Mouse (Mus musculus): ENCODE results near the gene Zfp84.
"Not testable (repeated sequence)": the region's sequence is repeated elsewhere in the genome, so short reads cannot be mapped to it uniquely, and the experiment has no call there.

The Zfp84 gene

DNA sequence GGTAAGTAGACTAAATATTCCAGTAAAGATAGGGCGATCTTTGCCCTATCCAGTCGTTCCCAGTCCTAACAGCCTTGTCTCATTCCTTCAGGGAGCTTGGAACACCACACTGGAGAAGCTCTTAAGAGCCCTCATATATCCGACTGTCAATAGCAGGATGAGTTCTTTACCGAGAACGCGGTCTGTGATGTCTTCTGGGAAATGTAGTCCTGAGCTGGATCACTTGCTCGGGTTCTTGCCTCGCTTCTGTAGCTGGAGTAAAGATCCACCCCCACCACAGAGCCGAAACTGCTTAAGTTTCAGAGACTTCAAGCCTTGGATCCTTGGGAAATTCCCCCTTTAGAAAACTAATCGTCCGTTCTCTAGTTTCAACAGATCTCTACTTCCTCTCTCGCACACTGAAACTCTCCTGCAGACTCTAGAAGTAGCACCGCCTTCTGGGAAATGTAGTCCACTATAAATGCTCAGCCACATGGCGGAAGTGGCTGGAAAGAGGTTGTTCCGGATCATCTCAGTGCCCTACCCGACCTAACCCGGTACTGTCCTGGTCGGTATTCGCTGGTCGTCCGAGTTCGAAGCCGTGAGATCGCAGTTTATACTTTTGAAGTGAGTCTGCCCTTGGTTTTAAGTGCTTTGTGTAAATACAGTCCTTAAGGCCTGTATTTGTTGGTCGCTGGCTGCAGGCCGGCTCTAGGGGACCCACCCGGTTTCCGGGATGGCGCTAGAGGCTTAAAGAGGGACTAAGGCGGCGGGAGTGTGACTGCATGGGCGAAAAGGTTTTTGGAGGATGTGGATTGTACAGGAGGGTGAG lies at the start of gene Zfp84:
Zfp84 (plus strand) TSS at position 463 of the 811 bp plus-strand sequence.
- in situ Hi-C loops (cut with MboI; ENCODE audit: low pct_unique_long_range_greater_than_20kb in 1 of 2, low sequenced_read_pairs in 2 of 2, unreplicated experiment in 1 of 2): no loop called here

DNA sequence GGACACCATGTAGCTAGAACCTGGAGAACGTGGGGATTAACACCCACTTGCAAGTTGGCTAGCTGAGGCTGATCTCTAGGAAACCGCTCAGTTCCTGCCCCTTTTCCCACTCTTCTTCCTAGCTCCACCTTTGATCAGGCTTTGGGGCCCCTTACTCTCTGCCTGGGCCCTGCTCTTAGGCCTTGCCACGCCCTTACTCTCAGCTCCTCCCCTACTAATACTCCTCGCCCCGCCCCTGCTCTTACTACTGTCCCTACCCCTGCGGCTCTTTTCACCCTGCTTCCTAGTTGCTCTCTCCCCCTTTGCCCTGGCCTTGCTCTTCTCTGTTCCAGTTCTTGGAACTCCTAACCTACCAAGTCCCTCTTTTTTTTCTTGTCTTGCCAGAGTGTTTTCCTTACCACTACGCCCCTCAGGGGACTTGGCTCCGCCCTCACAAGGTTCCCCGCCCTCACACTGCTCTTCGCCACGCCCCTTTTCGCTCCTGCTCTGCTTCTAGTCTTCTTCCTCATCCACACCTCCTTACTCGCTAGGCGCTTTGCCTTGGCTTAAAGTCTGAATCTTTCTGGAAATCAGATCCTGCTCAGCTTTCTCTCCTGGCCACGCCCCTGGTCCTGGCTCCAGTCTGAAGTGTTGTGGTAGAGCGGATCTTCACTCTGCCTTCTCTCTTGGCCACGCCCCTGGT lies 42.8 kb upstream of the Zfp84 start:
- in situ Hi-C loops (cut with MboI; ENCODE audit: low pct_unique_long_range_greater_than_20kb in 1 of 2, low sequenced_read_pairs in 2 of 2, unreplicated experiment in 1 of 2): not testable (repeated sequence)

DNA sequence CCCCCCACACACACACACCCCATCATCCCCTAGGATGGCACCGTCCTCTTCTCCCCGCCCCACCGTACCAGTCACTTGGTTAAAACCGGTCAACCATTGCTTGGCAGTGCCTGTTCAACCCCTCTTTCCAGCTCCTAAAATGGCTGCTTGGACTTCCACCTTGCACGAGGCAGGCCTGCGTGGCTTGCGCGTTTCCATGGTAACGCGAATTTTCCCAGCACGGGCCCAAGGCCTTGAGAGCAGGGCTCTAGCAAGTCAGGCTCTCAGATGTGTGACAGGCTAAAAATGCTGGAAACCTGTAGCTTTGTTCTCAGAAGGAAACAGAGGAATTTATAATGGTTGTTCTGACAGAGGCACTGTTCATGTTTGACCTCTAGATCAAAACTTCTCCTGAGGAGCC lies 41.5 kb upstream of the Zfp84 start, which contains the start of gene Catsperg2:
Catsperg2 (minus strand) TSS at position 173 of the 400 bp plus-strand sequence.
- in situ Hi-C loops (cut with MboI; ENCODE audit: low pct_unique_long_range_greater_than_20kb in 1 of 2, low sequenced_read_pairs in 2 of 2, unreplicated experiment in 1 of 2): not testable (repeated sequence)

DNA sequence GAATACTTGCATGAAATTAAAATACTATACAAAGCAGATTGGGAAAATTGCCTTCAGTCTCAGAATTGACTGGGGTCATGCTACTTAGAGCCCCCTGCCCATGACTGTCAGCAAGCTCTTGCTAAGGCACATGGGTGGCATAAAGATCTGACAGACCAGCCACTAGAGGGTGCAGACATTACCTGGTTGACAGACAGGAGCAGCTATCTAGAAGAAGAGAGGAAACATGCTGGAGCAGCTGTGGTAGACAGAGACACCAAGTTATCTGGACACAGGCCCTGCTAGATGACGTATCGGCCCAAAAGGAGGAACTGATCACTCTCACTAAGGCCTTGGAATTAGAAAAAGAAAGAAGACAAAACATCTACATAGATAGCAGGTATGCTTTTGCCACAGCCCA lies 40.3 kb upstream of the Zfp84 start:
- in situ Hi-C loops (cut with MboI; ENCODE audit: low pct_unique_long_range_greater_than_20kb in 1 of 2, low sequenced_read_pairs in 2 of 2, unreplicated experiment in 1 of 2): no loop called here

DNA sequence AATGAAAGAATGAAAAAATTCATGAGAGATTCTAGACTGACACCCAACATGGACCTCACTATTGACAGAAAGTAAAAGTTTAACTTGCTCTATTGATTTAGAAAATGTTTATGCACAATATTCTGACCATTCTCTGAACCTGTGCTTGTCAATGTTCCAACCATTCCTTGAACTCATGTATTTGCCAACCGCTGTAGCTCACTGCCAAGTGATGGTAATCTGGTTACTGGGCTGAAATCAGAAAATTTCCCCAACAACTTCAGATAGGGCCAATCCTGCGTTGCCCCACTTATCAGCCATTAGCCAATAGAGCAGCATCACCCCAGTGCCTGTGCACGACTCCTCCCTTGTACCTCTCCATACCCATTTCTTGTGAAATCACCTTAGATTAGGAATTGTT lies 26.1 kb upstream of the Zfp84 start:
- in situ Hi-C loops (cut with MboI; ENCODE audit: low pct_unique_long_range_greater_than_20kb in 1 of 2, low sequenced_read_pairs in 2 of 2, unreplicated experiment in 1 of 2): no loop called here

DNA sequence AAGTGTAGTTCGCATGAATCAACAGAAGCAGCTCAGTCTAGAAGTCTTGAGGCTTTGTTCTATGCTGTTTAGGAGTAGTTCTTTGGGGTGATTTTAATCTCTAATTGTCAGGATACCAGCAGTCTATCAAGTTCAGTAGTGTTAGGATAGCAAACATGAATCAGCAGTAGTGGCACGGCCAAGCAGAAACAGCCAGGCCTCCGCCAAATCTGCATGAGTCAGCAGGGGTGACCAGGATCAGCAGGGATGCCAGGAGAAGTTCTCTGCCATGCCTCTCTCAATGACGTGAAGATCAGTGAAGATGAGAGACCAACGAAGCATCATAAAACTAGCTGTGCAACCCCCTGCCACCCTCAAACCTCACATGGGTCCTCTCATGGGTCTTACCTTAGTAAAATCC lies 7.9 kb upstream of the Zfp84 start:
- in situ Hi-C loops (cut with MboI; ENCODE audit: low pct_unique_long_range_greater_than_20kb in 1 of 2, low sequenced_read_pairs in 2 of 2, unreplicated experiment in 1 of 2): no loop called here

DNA sequence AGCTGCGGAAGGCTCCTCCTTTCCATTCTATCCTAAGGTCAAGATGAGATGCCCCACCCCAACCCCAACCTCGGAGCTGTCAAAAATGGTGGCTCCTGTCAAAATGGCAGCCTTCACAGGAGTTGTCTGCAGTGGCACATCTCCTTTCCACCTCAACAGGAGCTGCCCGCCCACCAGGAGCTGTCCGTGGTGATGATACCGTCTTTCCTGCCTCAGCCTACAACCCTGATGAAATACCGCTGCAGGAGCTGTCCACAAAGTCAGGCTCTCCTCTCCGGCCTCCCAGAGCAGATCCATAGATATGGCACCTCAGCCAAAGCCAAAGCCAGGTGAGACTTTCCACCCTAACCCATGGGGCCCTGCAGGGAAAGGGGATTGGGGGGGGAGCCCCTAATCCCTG lies 3.6 kb upstream of the Zfp84 start:
- in situ Hi-C loops (cut with MboI; ENCODE audit: low pct_unique_long_range_greater_than_20kb in 1 of 2, low sequenced_read_pairs in 2 of 2, unreplicated experiment in 1 of 2): no loop called here

DNA sequence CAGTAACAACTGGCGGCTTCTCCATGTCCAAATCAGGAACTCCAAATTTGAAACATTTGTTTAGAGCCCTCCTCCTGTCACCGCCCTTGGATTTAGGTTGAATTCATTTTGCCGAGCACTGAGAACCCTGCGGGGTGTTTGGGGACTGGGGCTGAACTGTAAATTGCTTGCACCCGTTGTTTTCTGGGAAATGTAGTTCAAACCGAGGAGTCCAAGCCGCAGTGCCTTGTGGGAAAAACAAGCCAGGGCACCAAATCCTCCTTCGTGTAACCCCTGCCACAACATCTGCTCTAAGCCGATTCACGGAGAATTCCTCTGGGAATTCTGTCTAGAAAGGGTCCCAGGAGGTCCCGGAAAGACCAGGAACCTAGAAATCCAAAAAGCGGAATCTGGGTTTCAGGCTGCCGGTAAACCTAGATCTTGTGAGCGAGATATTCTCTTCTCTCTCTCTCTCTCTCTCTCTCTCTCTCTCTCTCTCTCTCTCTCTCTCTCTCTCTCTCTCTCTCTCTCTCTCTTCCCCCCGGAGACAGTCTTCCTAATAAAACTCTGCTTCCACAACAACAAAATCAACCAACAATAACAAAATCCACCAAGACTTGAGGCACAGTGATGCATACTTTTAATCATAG lies 1.2 kb upstream of the Zfp84 start:
- in situ Hi-C loops (cut with MboI; ENCODE audit: low pct_unique_long_range_greater_than_20kb in 1 of 2, low sequenced_read_pairs in 2 of 2, unreplicated experiment in 1 of 2): no loop called here

DNA sequence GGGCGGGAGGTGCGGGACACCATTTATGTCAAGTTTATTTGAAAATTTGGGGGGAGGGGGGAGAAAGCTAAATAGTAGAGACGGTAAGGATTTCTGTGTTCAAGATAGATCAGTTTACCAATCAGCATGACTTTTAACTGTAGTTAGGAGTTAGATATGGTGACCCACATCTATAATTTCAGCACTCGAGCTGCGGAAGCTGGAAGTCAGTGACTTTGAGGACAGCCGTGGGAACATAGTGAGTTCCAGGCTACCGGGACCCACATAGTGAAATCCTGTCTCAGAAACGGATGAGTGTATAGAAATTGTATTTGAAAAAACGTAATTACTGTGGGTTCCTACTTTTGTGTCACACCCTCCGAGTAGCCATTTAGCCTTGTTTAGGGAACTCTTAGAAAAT lies 628 bp downstream of the Zfp84 start:
- in situ Hi-C loops (cut with MboI; ENCODE audit: low pct_unique_long_range_greater_than_20kb in 1 of 2, low sequenced_read_pairs in 2 of 2, unreplicated experiment in 1 of 2): no loop called here

DNA sequence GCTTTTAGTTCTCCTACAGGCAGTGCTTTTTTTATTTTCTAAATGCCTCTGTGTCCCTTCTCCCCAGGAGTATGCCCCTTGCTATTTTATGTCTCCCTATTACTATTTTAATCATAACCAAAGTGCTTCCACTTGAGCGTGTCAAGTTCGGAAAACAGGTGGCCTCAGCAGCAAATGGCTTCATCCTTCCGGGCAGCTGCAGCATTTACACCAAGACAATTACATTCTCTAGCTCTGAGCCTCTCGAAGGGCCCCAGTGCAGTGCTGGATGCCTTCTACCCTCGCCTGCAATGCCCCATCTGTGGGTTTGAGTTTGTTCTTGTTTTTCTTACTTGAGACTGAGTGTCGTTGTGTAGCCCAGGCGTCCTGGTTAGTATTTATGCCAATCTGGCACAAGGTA lies 5.2 kb downstream of the Zfp84 start:
- in situ Hi-C loops (cut with MboI; ENCODE audit: low pct_unique_long_range_greater_than_20kb in 1 of 2, low sequenced_read_pairs in 2 of 2, unreplicated experiment in 1 of 2): no loop called here

DNA sequence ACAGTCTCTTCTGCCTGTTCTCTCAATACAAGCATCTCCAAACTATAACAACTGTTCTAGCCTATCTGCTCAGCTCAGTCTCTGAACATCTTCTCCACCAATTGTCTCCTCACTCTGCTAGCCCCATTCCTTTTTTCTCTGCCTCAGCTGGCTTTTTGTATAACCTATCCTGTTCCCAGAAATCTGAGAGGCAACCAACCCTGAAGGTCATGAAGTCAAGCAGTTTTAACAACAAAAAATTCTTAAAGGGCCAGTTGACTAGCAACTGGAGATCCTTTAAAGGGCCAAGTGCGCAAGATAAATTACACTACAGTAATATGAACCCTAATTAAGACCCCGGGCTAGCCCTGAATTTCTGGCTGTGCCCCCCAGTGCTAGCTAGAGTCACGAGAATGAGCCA lies 6.0 kb downstream of the Zfp84 start:
- in situ Hi-C loops (cut with MboI; ENCODE audit: low pct_unique_long_range_greater_than_20kb in 1 of 2, low sequenced_read_pairs in 2 of 2, unreplicated experiment in 1 of 2): no loop called here

DNA sequence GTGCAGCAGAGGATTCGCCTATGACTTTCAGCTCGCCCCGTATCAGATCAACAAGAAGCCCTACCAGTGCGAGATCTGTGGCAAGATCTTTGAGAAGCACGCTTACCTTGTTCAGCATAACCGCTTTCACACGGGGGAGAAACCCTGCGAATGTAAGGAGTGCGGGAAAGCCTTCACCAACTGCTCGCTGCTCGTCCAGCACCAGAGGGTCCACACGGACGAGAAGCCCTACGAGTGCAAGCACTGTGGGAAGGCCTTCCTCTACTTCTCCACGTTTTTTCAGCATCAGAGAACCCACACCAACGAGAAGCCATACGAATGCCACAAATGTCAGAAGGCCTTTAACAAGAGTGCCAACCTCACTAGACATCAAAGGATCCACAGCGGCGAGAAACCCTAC lies 8.2 kb downstream of the Zfp84 start:
- in situ Hi-C loops (cut with MboI; ENCODE audit: low pct_unique_long_range_greater_than_20kb in 1 of 2, low sequenced_read_pairs in 2 of 2, unreplicated experiment in 1 of 2): no loop called here

DNA sequence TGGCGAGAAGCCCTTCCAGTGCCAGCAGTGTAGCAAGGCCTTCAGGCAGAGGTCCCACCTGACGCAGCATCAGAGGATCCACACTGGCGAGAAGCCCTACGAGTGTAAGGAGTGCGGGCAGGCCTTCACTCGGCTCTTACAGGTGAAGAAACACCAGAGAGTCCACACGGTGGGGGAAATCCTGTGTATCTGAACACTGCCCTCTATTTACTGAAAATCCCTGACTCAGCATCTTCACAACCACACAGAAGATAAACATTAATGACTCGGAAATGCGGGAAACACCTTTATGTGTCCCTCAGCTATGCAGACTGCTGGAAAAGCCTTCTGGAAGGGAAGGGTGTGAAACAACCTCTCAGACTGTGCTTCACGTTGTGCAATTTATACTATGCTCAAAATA lies 9.0 kb downstream of the Zfp84 start:
- in situ Hi-C loops (cut with MboI; ENCODE audit: low pct_unique_long_range_greater_than_20kb in 1 of 2, low sequenced_read_pairs in 2 of 2, unreplicated experiment in 1 of 2): no loop called here

DNA sequence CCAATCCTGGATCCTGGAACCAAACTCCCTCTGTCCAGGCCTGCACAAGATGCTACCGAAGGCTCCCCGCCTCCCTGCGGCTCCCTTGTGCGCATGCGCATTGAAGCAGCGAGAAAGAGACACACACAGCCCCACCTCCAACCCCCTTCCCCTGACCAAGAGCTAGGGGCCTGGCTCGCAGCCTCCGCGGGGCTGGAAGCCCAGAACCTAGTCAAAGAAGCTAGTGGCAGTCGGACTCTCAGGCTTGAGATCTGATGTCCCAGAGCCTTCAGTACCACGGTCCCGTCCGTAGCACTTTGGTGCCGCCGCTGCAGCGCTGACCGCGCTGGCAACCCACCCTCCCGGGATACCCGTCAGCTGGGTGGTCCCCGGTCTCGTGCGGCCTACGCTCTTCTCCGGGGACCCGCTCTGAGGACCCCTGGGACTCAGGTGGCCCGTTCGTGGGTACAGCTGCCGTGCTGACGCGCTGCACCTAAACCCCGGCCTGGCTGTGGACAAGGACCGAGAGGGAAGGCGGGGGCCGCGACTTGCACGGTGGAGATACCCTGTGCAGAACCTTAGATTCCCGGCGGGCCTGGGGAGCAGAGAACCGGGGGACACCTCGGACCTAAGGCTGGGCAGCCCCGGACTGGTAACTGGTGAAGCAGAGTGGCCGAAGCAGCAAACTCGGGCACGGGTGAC lies 15.7 kb downstream of the Zfp84 start, which contains the start of gene Zfp30:
Zfp30 (plus strand) TSS at position 128 of the 681 bp plus-strand sequence.
- in situ Hi-C loops (cut with MboI; ENCODE audit: low pct_unique_long_range_greater_than_20kb in 1 of 2, low sequenced_read_pairs in 2 of 2, unreplicated experiment in 1 of 2): no loop called here

DNA sequence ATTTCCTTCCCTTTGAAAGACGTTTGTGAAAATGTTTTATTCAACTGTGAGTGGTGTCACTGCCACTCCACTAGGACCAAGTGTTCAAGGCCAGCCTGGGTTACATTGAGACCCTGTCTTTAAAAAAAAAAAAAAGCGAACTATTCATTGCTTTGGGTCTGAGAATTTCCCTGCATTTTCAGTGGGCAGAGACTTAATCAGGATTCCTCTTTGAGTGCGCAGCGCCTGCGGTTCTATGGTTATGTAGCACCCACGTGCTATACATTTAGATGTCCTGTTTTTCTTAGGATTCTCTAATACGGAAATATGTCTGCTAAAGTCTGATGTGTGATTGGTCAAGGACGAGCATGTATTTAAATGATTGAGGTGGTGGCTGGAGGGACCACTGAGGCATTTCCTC lies 16.7 kb downstream of the Zfp84 start:
- in situ Hi-C loops (cut with MboI; ENCODE audit: low pct_unique_long_range_greater_than_20kb in 1 of 2, low sequenced_read_pairs in 2 of 2, unreplicated experiment in 1 of 2): no loop called here

DNA sequence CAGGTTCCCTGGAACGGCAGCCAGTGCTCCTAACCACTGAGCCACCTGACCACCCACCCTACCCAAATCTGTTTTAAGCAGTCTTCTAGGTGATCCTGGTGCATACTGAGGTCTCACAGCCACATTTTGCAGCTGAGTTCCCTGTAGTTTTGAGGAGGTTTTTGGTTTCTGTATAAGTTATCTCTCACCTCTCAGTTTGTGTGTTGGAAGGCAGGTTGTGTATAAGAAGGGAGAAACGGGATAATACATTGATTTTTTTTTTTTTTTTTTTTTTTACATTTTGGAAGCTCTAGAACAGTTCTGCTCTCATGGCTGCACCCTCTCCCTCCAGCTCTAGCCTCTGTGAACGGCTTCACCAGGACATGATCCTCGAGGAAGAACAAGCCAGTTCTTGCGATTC lies 17.5 kb downstream of the Zfp84 start:
- in situ Hi-C loops (cut with MboI; ENCODE audit: low pct_unique_long_range_greater_than_20kb in 1 of 2, low sequenced_read_pairs in 2 of 2, unreplicated experiment in 1 of 2): no loop called here

DNA sequence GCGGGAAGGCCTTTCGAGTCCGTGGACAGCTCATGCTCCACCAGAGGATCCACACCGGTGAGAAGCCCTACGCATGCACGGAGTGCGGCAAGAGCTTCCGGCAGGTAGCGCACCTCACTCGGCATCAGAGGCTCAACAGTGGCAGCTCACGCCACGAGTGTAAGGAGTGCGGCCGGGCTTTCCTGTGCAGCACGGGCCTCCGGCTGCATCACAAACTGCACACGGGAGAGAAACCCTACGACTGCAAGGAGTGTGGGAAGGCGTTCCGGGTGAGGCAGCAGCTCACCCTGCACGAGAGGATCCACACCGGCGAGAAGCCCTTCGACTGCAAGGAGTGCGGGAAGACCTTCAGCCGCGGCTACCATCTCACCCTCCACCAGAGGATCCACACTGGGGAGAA lies 24.6 kb downstream of the Zfp84 start:
- in situ Hi-C loops (cut with MboI; ENCODE audit: low pct_unique_long_range_greater_than_20kb in 1 of 2, low sequenced_read_pairs in 2 of 2, unreplicated experiment in 1 of 2): no loop called here

DNA sequence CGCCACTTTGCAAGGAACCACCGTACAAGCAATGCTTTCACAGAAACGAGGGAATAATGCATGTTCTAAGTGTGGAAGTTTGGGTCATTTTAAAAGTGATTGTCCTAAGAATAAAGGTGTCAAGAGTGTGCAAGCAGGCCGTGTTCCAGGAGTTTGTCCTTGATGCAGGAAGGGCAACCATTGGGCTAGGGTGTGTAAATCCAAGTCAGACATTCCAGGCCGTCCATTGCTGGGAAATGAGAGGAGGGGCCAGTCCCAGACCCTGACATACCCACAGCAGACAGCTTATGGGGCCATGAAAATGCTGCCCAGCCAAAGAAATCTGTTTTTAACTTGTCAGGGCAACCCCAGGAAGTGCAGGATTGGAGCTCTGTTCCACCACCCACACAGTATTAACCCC lies 38.7 kb downstream of the Zfp84 start:
- in situ Hi-C loops (cut with MboI; ENCODE audit: low pct_unique_long_range_greater_than_20kb in 1 of 2, low sequenced_read_pairs in 2 of 2, unreplicated experiment in 1 of 2): no loop called here

DNA sequence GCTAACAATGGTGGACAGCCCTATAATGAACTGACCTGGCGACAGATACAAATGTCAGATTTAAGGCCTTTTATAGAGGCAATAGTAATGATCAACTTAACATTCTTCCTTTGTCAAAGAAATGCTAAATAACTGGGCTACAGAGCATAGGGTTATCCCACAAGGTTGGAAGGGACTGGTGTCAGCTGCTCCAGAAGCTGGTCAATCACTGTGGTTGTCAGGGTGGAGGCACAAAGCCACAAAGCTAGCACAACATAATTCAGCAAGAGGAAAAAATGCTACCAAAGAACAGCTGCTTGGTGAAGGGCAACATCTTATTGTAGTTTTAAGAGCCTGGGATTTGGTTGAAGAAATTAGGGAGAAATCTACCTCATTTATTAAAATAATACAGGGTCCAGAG lies 43.9 kb downstream of the Zfp84 start:
- in situ Hi-C loops (cut with MboI; ENCODE audit: low pct_unique_long_range_greater_than_20kb in 1 of 2, low sequenced_read_pairs in 2 of 2, unreplicated experiment in 1 of 2): no loop called here

Measured in mouse embryonic stem cell (cell line).